Mouse (Mus musculus) cerebellum, adult 2 months (tissue): ENCODE data around the gene Klhl15.

Experiments used
- CTCF ChIP-seq: fragments of 200-500 bp; IDR thresholded peaks from 2 replicates; pipeline ENCODE4 v1.5.1; 2011; ENCODE audit warnings: low read depth, mild to moderate bottlenecking, control low read depth, low read length, moderate library complexity, borderline replicate concordance; ENCODE audit not compliant: insufficient read depth
- POLR2A ChIP-seq: fragments of 200-500 bp; IDR thresholded peaks from 2 replicates; pipeline ENCODE4 v1.6.1; 2011; ENCODE audit warnings: low read length, control low read depth, borderline replicate concordance; ENCODE audit not compliant: insufficient read depth

GRCm38 (mm10) chrX:94233432-94233831 lies 967 bp upstream of the Klhl15 start:
- no peak for TF ChIP-seq POLR2A
- no peak for TF ChIP-seq CTCF
